Mouse (Mus musculus) cortical plate, adult 2 months (tissue): ENCODE results near the gene Sstr5.

Experiments used
- CTCF ChIP-seq: fragments of 200-500 bp; IDR thresholded peaks from 2 replicates; pipeline ENCODE4 v1.5.1; 2011; ENCODE audit warnings: mild to moderate bottlenecking, control low read depth, low read length; ENCODE audit not compliant: insufficient read depth; ENCODE audit errors: extremely low read depth
- POLR2A ChIP-seq: fragments of 200-500 bp; IDR thresholded peaks from 2 replicates; pipeline ENCODE4 v1.6.1; 2011; ENCODE audit warnings: mild to moderate bottlenecking, low read length, control low read depth; ENCODE audit not compliant: insufficient read depth; ENCODE audit errors: extremely low read depth

DNA sequence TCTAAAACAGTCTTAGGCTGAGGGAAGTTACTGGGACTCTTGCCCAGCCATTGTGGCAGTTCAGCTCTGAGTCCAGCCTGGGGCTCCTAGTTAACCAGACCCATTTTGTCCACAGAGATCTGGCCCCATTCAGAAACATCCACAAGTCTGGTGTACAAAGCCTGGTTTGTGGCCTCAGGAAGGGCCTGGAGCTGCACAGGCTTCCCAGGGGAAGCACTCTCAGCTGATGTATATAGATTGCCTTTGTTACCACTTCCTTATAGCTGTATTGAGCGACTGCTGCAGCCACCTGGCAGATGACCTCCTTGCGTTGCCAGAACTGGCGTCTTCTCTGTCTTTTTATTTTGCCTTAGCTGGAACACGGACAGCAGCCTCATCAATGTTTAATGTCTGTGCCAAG lies 52.0 kb downstream of the Sstr5 start:
- no peak for TF ChIP-seq CTCF
- TF ChIP-seq POLR2A, result no peak
